Comparison of ENCODE assay signal across 31 mouse cellular contexts in the genomic region with DNA sequence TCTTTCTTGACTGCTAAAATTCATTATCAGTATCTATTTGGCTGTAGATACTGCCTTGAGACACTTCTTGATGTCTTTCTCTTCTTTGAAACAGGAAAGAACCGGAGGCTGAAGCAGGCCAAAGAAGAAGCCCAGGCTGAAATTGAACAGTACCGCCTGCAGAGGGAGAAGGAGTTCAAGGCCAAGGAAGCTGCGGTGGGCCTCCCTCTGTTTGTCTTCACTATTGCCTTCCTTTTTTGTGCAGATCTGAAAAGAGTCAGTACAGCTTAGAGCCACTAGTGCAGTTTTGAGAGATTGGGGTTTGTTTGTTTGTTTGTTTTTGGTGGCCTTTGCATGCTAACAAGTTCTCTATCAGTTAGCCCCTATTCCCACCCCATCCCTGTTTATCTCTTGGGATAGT. TPM values are rescaled to one million over a fixed set of nuclear protein-coding genes. Genes with fewer than 3 reads are reported as not detected.
A peak's percentile ranks its signal among the peaks of the same experiment; 100 is the strongest.
DNase-seq lines count a peak whose midpoint lies in the region; ATAC-seq and TF ChIP-seq lines count a peak whose summit lies in the region.
"Had no signal": no experiment of that assay in that cellular context is flagged by ENCODE, and none has a peak within 500 bp of the region (broad histone marks: within the 10 kb centered on the region; RNA-seq: fewer than 3 reads in every experiment).

No protein-coding gene starts in this region.

- H3K4me2 ChIP-seq in lung, postnatal 0 days (replicated peaks; ENCODE audit: low read depth, low read length) = no peak overlapping the region
- H3K4me2 ChIP-seq: embryonic facial prominence, embryonic 13.5 days; forebrain, embryonic 13.5 days; limb, embryonic 13.5 days; liver, embryonic 12.5 days; midbrain, embryonic 13.5 days; neural tube, embryonic 13.5 days had no signal

- peaks cover 22% of the 10 kb centered on the region for H3K36me3 ChIP-seq in lung, postnatal 0 days (ENCODE audit: insufficient read depth, low read length)

- no peak overlapping the region for H3K27ac ChIP-seq in lung, postnatal 0 days (ENCODE audit: low read length)
- H3K27ac ChIP-seq: embryonic facial prominence, embryonic 13.5 days; forebrain, embryonic 13.5 days; heart, embryonic 10.5 days; limb, embryonic 13.5 days; liver, embryonic 12.5 days; midbrain, embryonic 13.5 days; neural tube, embryonic 13.5 days had no signal

- peaks cover 9% of the 10 kb centered on the region for H3K4me1 ChIP-seq in lung, postnatal 0 days (ENCODE audit: insufficient read depth, low read depth, low read length)

- no peak for TF ChIP-seq EP300 in lung, postnatal 0 days (IDR thresholded peaks at IDR 0.05)

- H3K9me3 ChIP-seq in lung, postnatal 0 days (ENCODE audit: low read length) = no peaks in the 10 kb centered on the region
- H3K9me3 ChIP-seq: embryonic facial prominence, embryonic 13.5 days; forebrain, embryonic 13.5 days; G1E; heart, embryonic 10.5 days; limb, embryonic 13.5 days; liver, embryonic 12.5 days; midbrain, embryonic 13.5 days; neural tube, embryonic 13.5 days had no signal

- H3K4me3 ChIP-seq in lung, postnatal 0 days (ENCODE audit: low read depth, low read length) = no peak overlapping the region
- H3K4me3 ChIP-seq: embryonic facial prominence, embryonic 13.5 days; erythroblast, embryonic 14.5 days; forebrain, embryonic 13.5 days; gastrocnemius, adult 2 months; heart, embryonic 10.5 days; limb, embryonic 13.5 days; liver, embryonic 12.5 days; midbrain, embryonic 13.5 days; neural tube, embryonic 13.5 days had no signal

- no peaks in the 10 kb centered on the region for H3K27me3 ChIP-seq in lung, postnatal 0 days (replicated peaks; ENCODE audit: insufficient read depth, low read length)
- H3K27me3 ChIP-seq: embryonic facial prominence, embryonic 13.5 days; forebrain, embryonic 13.5 days; limb, embryonic 13.5 days; liver, embryonic 12.5 days; midbrain, embryonic 13.5 days; neural tube, embryonic 13.5 days; Patski had no signal

- no peak for DNase-seq in lung, postnatal 0 days (ENCODE audit: low spot score)
- no peak for DNase-seq in lung, postnatal 14 days
- DNase-seq in ES-CJ7 (ENCODE audit: low read depth, low spot score) (peak; percentile 22), ZHBTc4 (ENCODE audit: low read depth, low spot score) (peak; percentile 41)
- peak; percentile 12 to 41 for DNase-seq in thymus, postnatal 36 days
- no peak for DNase-seq in right cerebral cortex, adult 2 months (ENCODE audit: low spot score in 2 of 2)
- DNase-seq in layer of hippocampus, adult 9-11 months = no peak
- DNase-seq: adrenal gland, postnatal 14 days; gastrocnemius, adult 2 months; retina, postnatal 1 day had no signal

- no peak for ATAC-seq in lung, postnatal 0 days
- ATAC-seq: forebrain, embryonic 13.5 days; hindbrain, embryonic 16.5 days; intestine, embryonic 16.5 days; liver, embryonic 12.5 days; midbrain, embryonic 13.5 days; Patski had no signal

- 0 out of 2 replicates have a peak, but pooled peaks have one; percentile 16 for TF ChIP-seq CTCF in lung, postnatal 0 days (IDR thresholded peaks at IDR 0.05)

- H3K9ac ChIP-seq in lung, postnatal 0 days (replicated peaks; ENCODE audit: low read depth) = no peak overlapping the region
- H3K9ac ChIP-seq: embryonic facial prominence, embryonic 13.5 days; forebrain, embryonic 13.5 days; limb, embryonic 13.5 days; liver, embryonic 12.5 days; midbrain, embryonic 13.5 days; neural tube, embryonic 13.5 days had no signal

- WGBS in lung, postnatal 0 days = 67% methylated on average over 3 of the region's 3 CpGs

RNA-seq across cellular contexts. Expression of a gene that starts 3.9 kb away (rescaled TPM):
- polyA plus RNA-seq in lung, postnatal 0 days (2015; fragmentation: Nextera tagmentation; extraction: Ambion mirVana) = 364 and 369 TPM in 2 replicates

RNA-seq across cellular contexts. Expression of a gene that starts 10.1 kb away (rescaled TPM):
- polyA plus RNA-seq in lung, postnatal 0 days (2015; fragmentation: Nextera tagmentation; extraction: Ambion mirVana) = 10.9 and 11.6 TPM in 2 replicates

RNA-seq across cellular contexts. Expression of a gene that starts 52.7 kb away (rescaled TPM):
- 1.7 and 1.9 TPM in 2 replicates for polyA plus RNA-seq in lung, postnatal 0 days (2015; fragmentation: Nextera tagmentation; extraction: Ambion mirVana)
- polyA plus RNA-seq: G1E had no signal

RNA-seq across cellular contexts. Expression of a gene that starts 56.6 kb away (rescaled TPM):
- not detected in 2 replicates for polyA plus RNA-seq in lung, postnatal 0 days (2015; fragmentation: Nextera tagmentation; extraction: Ambion mirVana)
- polyA plus RNA-seq: C2C12; cerebellum, adult 2 months; embryonic facial prominence, embryonic 13.5 days; erythroblast, embryonic 14.5 days; forebrain, embryonic 13.5 days; frontal cortex, adult 2 months; G1E; gonadal fat pad, adult 2 months; heart, embryonic 10.5 days; heart, embryonic 16.5 days; hindbrain, embryonic 16.5 days; intestine, embryonic 16.5 days; kidney, embryonic 14.5 days; large intestine, adult 2 months; limb, embryonic 13.5 days; liver, embryonic 12.5 days; midbrain, embryonic 13.5 days; neural tube, embryonic 13.5 days; Patski; spleen, adult 2 months; stomach, embryonic 14.5 days had no signal

Comparison
In these comparisons a context has a peak if more than half of its experiments do, and no peak if none do; other contexts are left out.
1. DNase-seq: peak in ES-CJ7 (single experiment), ZHBTc4 (single experiment) and thymus, postnatal 36 days (2 of 2); none in lung, postnatal 0 days (single experiment), lung, postnatal 14 days (single experiment), right cerebral cortex, adult 2 months (0 of 2) and layer of hippocampus, adult 9-11 months (single experiment).